Mouse (Mus musculus) urinary bladder, postnatal 4 days (tissue): ENCODE data around the gene Psmb6.
"Not testable (repeated sequence)": the region's sequence is repeated elsewhere in the genome, so short reads cannot be mapped to it uniquely, and the experiment has no call there.

ENCODE experiments used
- DNase-seq, 2 experiments: peaks; one replicate each; pipeline ENCODE4 v3.0.0; 2021 to 2022; ENCODE audit warnings: low spot score in 2 of 2

The Psmb6 gene

DNA sequence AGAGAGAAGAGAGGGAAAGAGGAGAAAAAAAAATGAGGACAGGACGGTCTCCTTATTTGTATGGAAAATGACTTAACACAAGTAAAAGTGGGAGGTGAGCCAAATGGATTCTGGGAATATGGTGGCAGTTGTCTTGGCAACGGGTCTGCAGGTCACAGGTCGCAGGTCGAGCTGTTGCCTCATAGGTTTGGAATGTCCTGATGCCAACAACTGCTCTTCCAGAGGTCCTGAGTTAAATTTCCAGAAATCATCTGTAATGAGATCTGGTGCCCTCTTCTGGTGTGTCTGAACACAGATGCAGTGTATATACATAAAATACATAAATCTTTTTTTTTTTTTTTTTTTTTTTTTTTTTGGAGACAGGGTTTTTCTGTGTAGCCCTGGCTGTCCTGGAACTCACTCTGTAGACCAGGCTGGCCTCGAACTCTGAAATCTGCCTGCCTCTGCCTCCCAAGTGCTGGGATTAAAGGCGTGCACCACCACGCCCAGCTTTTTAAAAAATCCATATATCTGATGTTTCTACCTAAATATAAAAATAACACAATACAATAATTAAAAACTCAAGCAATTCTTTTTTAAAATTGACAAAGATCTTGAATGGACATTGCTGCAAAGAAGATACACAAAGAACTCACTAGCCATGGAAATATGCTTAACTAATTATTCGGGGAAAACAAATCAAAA is 1.7 kb upstream of the Psmb6 start:
- DNase-seq, result not testable (repeated sequence)

GRCm38 (mm10) chr11:70524782-70525181 is 385 bp upstream of the Psmb6 start:
- DNase-seq, result no peak

- no peak for DNase-seq
Measured at GRCm38 (mm10) chr11:70525726-70526125, 559 bp downstream of the Psmb6 start.

DNA sequence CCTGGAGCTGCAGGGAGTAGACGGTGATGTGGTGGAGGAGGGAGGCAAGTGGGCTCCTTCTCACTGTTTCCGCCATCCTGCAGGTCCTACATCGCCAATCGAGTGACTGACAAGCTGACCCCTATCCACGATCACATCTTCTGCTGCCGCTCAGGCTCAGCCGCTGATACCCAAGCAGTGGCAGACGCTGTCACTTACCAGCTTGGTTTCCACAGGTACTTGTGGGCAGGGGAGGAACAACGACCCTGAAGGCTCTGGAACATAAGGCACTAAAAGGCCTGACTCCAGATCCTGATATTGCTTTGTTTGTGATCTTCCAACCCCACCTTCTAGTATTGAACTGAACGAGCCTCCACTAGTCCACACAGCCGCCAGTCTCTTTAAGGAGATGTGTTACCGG is 1.0 kb downstream of the Psmb6 start:
- no peak for DNase-seq

DNA sequence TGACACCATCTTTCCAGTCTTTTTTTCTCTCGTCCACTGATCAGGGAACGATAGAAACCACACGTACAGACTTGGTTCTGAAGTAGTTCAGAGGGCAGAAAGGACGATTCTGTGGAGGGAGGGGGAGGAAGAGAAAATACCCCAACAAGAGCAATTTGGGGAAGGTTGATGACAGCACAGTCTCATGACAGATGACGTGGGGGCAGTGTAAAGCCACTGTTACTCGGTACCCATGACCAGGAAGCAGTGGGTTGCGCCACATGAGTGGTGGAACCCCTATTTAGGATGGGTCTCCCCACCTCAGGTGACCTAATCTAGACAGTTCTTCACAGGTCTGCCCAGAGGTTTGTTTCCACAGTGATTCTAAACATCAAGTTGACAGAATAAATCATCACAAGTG is 3.4 kb downstream of the Psmb6 start:
- DNase-seq, result no peak

- DNase-seq, result not testable (repeated sequence)
Measured at GRCm38 (mm10) chr11:70531065-70531464, 5.9 kb downstream of the Psmb6 start.

DNA sequence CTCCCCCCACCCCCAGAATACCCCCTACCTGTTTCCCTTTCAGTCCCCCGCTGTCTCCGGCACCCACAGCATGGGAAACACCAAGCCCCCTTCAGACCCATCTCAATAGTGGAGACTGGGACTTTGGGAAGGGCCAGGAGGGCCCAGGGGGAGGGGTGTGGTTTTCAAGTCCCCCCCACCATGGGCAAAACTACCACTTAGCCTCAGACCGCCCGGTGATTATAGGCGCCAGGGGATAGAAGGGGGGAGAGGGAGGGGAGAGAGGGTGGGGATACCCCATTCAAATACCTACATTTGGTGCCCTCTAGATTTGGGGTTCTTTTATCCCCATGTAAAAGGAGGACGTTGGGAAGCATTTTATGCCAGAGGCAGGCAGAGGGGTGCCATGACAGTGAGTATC is 7.7 kb downstream of the Psmb6 start, which contains the start of gene Gm40193:
Gm40193 (minus strand) TSS at position 101 of the 400 bp plus-strand sequence.
- DNase-seq, result no peak

DNA sequence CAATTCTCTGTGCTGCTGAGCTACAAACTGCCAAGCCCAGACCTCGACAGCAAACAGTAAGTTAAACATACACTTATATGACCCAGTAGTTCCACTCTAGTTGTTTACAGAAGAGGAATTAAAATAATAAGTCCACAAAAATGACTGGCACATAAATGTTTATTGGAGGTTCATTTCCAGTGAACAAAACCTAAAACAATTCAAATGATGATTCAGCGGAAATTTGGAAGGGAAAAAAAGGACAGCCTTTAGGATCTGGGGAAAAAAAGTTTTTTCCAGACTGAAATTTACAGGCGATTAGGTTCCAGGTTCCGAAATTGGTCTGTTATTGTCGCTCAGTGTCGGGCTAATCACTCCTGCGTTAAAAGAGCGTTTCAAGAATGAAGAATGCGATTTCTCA is 14.3 kb downstream of the Psmb6 start:
- no peak for DNase-seq

DNA sequence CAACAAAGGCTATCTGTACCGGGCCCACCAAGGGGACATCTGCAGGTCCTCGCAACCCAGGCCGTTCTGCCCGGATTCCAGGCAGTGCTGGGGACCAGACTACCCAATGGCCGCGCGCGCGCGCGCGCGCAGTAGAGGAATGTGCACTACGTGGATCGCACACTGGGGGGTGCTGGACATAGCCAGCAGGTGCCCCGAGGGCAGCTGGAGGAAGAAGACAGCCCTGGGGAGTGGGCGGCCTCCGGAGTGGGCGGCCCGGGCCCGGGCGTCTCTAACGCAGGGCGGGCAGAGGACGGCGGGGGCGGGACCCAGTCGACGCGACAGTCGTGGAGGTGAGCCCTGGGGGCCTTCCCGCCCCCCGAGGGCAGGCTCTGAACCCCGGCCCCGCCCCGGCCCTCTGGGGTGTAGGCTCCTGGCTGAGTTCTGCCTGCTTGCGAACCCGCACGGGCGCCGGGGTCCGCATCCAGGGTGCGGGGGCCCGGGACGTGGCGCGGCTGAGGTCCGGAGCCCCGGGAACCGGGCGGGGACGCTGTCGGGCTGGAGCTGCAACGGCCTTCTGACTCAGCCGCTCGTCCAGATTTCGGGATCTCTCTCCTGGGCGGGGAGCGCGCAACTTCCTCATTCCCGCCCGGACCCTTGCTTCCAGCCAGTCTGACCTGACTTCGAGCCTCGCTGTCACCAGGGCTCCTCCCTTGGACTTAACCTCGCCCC is 14.9 kb downstream of the Psmb6 start, which contains the start of gene Pld2:
Pld2 (plus strand) TSS at position 188 of the 711 bp plus-strand sequence.
- peak; percentile 87 to 88 for DNase-seq

DNA sequence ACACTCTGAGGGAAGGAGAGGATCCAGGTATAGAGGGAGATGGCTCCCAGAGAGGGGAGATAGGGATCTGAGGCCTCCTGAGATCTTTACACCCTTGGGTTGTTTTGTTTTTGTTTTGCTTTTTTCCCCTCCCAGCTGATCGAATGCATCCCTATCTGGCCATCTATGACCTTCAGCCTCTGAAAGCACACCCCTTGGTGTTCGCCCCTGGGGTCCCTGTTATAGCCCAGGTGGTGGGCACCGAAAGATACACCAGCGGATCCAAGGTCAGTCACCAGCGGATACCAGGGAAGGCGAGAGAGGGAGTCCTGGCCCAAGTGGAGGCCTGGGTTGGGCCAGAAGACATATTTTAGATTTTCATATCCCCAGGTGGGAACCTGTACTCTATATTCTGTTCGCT is 15.8 kb downstream of the Psmb6 start:
- no peak for DNase-seq

DNA sequence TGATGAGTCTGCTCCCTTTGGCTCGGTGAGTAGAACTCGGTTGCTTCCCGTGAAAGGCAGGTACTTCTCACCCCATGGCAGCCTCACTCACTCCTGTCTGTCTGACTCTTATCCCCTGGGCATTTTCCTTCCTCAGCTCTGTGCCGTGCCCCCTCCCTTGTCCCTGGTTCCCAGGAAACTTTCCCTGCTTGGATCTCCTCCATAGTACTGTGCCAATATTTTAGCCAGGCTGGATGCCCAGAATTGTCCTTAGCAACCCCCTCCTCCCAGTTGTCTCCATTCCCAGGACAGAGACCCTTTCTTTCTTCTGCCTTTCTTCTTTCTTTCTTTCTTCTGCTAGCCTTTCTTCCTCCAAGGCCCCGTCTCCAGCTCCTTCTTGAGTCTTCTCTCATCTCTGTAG is 16.2 kb downstream of the Psmb6 start:
- DNase-seq, result no peak

DNA sequence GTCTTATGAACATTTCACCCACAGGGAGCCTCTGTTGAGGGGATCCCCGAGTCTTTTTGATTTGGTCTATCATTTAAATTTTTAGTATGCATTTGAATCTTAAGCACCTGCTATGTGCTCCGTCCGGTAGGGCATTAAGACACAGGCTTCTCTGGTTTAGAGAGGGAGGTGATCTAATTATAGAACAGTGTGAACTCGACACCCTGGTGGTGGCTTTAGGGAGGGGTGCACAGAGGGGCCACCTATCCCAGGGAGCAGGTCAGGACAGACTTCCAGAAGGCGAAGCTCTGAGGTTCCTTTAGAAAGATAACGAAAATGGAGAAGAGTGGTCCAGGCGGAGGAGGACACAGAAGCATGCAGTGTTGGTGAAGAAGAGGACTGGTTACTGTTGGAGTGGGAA is 19.3 kb downstream of the Psmb6 start:
- DNase-seq, result no peak

- DNase-seq, result no peak
Measured at GRCm38 (mm10) chr11:70551526-70551925, 26.4 kb downstream of the Psmb6 start.

GRCm38 (mm10) chr11:70553940-70554339 is 28.8 kb downstream of the Psmb6 start:
- DNase-seq, result no peak

- no peak for DNase-seq
Measured at GRCm38 (mm10) chr11:70557545-70557944, 32.4 kb downstream of the Psmb6 start.

DNA sequence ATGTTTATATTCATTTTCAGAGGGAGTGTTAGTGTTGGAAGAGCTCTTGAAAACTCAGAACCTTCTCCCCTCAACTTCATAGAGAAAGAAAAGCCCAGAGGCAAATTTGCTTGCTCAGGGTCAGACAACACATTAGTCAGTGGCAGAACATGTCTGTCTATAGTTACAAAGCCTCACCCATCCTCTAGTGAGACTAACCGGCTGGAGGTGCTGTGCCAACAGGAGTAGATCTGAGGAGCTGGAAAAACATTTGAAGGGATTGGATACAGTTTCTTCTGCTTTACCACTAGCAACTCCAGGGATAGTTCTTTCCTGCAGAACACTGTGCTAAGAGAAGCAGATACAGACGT is 36.7 kb downstream of the Psmb6 start:
- no peak for DNase-seq

- DNase-seq, result peak; percentile 87 to 89
Measured at GRCm38 (mm10) chr11:70562287-70562994, 37.3 kb downstream of the Psmb6 start, which contains the start of gene Mink1. TSS of gene Mink1 (plus strand) at chr11:70562881.

DNA sequence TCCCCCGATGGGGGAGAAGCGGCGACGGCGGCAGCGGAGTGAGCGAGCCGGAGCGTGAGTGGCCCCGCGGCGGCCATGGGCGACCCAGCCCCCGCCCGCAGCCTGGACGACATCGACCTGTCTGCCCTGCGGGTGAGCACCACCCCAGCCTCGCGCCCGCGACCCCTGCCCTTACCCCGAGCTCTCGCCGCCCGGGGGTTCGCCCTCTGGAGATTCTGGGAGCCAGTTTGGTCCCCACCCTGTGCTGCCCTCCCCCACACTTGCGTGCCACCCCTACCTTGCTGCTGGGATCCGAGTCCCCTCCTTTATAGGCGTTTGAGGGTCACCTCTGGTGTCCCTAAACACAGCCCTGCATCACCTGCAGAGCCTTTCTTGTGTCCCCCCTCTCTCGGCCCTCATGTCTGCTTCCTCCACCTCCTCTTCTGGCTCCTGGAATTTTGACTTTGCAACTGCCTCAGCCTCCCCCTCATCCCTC is 37.9 kb downstream of the Psmb6 start:
- DNase-seq, result no peak

DNA sequence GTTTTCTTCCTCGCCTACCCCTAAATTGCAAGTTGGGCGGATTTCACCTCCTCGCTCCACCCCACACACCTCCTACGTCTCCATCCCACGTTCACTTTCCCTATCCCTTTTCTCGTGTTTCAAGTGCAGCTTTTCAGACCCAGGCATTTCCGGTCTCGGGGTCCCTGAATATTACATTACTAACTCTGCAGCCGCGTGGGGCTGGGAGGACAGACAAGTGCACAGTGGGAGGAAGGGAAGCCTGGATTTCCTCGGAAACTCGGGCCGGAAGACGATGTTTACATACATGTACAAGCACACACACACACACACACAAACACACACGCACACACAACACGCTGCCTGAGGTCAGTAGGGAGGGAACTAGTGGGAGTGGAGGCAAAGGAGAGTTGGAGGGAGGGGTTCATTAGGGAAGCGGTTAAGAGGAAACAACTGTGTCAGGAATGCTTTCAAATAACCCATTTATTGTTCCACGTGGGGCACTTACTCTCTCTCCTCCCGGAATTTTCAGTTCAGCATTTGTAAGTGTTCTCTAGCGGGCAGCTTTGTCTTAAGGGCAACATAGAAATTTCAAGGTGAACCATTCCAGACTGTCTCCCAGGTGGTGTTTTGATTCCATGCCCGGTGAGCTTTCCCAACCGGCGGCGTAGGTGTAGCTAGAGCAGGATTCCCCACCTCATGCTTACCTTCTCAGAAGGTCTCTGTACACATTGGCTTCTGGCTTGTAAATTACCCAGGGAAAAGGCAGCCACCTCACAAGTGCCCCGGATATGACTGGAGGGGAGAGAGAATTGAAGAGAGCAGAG is 38.5 kb downstream of the Psmb6 start:
- DNase-seq, result peak in 1 of 2 experiments; percentile 26

DNA sequence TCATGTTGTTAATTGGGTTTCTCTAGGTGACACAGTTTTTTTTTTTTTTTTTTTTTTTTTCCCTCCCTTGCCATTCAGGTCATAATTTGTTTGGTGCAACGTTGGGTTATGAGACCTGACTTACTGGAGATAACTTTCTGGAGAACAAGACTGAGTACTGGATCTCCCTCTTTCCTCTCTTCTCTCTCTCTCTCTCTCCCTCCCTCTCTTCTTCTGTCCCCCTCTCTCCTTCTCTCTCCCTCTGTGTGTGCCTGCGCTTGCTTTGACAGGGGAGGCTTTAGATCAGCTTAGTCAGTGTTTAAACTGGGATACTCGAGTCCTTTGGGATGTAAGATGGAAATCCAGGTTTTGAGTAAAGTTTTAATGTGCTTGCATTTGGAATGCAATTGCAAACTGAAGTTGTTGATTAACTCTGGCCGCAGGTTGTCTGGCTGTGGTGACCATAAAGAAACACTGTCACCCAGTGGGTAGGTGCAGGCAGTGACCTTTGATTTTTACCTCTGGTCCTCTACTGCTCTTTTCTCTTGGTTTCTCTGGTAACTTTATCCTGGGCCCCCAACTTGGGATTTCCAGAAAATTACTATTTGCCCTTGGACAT is 39.2 kb downstream of the Psmb6 start:
- DNase-seq, result no peak

DNA sequence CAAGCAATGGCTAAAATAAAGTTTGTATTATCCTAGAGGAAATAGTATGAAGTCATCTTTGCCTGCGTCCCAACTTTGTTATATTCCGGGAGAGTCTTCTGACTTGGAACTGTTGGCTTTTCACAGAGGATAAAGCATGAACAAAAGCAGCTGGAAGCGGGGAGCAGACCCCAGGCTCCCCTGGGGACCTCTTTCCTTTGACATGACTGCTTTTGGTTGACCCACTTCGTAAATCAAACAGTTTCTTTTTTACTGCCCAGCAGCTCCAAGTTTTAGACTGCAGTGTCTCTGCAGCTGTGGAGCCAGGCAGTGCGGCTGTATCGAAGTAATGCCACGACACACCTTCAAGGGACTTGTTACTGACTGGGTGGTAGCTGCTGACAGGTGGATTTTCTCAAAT is 41.4 kb downstream of the Psmb6 start:
- DNase-seq, result no peak
